Mouse (Mus musculus) hindbrain, embryonic 15.5 days (tissue): ENCODE data around the gene Gm609. TPM values are rescaled to one million over a fixed set of nuclear protein-coding genes. Genes with fewer than 3 reads are reported as not detected.
A peak's percentile ranks its signal among the peaks of the same experiment; 100 is the strongest.
"Not testable (repeated sequence)": the region's sequence is repeated elsewhere in the genome, so short reads cannot be mapped to it uniquely, and the experiment has no call there.

Source experiments
- ATAC-seq: fragments of 200-750 bp; cut with Nextera tagmentation; 2 replicates; pipeline ENCODE4 v1.8.0; 2017; ENCODE audit warnings: low read depth, moderate number of reproducible peaks, moderate TSS enrichment; ENCODE audit not compliant: low FRiP score
- H3K27ac ChIP-seq: fragments of 300-500 bp; sonication (generic); replicated peaks from 2 replicates; pipeline ENCODE4 v1.5.1; 2015; ENCODE audit warnings: mild to moderate bottlenecking, inconsistent platforms
- H3K27me3 ChIP-seq: fragments of 300-500 bp; sonication (generic); 2 replicates; pipeline ENCODE4 v1.6.1; 2015; ENCODE audit warnings: control low read depth, inconsistent platforms
- H3K36me3 ChIP-seq: fragments of 300-500 bp; sonication (generic); 2 replicates; pipeline ENCODE4 v1.6.1; 2015; ENCODE audit warnings: control low read depth, inconsistent platforms
- H3K4me1 ChIP-seq: fragments of 300-500 bp; sonication (generic); replicated peaks from 2 replicates; pipeline ENCODE4 v1.6.1; 2015; ENCODE audit warnings: control low read depth, inconsistent platforms
- H3K4me2 ChIP-seq: fragments of 300-500 bp; sonication (generic); 2 replicates; pipeline ENCODE4 v1.6.1; 2015; ENCODE audit warnings: moderate library complexity, mild to moderate bottlenecking, inconsistent platforms
- H3K4me3 ChIP-seq: fragments of 300-500 bp; sonication (generic); 2 replicates; pipeline ENCODE4 v1.5.1; 2015; ENCODE audit warnings: mild to moderate bottlenecking, inconsistent platforms
- H3K9ac ChIP-seq: fragments of 300-500 bp; sonication (generic); 2 replicates; pipeline ENCODE4 v1.6.1; 2015; ENCODE audit warnings: inconsistent platforms
- H3K9me3 ChIP-seq: fragments of 300-500 bp; sonication (generic); 2 replicates; pipeline ENCODE4 v1.6.1; 2016; ENCODE audit warnings: control low read depth, inconsistent platforms
- WGBS: fragments of 180-500 bp; shearing (Covaris S2); methylation state at CpG from one replicate; pipeline ENCODE4 v1.1.7; 2015; 5-methylcytosine and 5-hydroxymethylcytosine counted together
- polyA plus RNA-seq: library from polyadenylated mRNA; unstranded; fragments of >200 nt; fragmentation: Nextera tagmentation; extraction: Ambion mirVana; gene quantifications from 2 replicates; pipeline ENCODE4 v1.2.1, GENCODE M21; 2015

Gm609 gene
- polyA plus RNA-seq, 1 experiment from 2014 or later, result not detected

- no peak for ATAC-seq
- no peak overlapping the region for H3K4me3 ChIP-seq
These were observed 79.3 kb downstream of the Gm609 start for GRCm38 (mm10) chr16:45413497-45413896.

GRCm38 (mm10) chr16:45409064-45409446 is 83.7 kb downstream of the Gm609 start:
- Histone ChIP-seq H3K4me3 (peak overlapping the region; percentile 54), H3K27ac (peak overlapping the region; percentile 93), H3K9ac (peak overlapping the region; percentile 72), H3K4me1 (peaks cover 14% of the 10 kb centered on the region), H3K4me2 (peak overlapping the region; percentile 62)
- H3K27me3 ChIP-seq, H3K36me3 ChIP-seq, H3K9me3 ChIP-seq: not testable (repeated sequence)
- WGBS, result 25% methylated on average over 7 of the region's 7 CpGs
- peak; percentile 79 for ATAC-seq

More at GRCm38 (mm10) chr16:45413497-45413896, 79.3 kb downstream of the Gm609 start:
- H3K4me1 ChIP-seq, result no peaks in the 10 kb centered on the region
- no peak overlapping the region for H3K4me2 ChIP-seq
- no peak overlapping the region for H3K27ac ChIP-seq
- no peak overlapping the region for H3K9ac ChIP-seq
- no peaks in the 10 kb centered on the region for H3K9me3 ChIP-seq
- no peaks in the 10 kb centered on the region for H3K36me3 ChIP-seq
- no peaks in the 10 kb centered on the region for H3K27me3 ChIP-seq

GRCm38 (mm10) chr16:45408425-45409063 is 84.2 kb downstream of the Gm609 start, which contains the start of gene Cd200:
Gene Cd200, minus strand, starts transcription at chr16:45409053.
- peak within 1 kb of the TSS; percentile 62 for H3K4me2 ChIP-seq
- H3K9me3 ChIP-seq, result no peaks in the 10 kb centered on the region
- peaks cover 14% of the 10 kb centered on the region for H3K4me1 ChIP-seq
- 2% methylated on average over 28 of the region's 28 CpGs for WGBS
- H3K9ac ChIP-seq, result peak within 1 kb of the TSS; percentile 72
- H3K27ac ChIP-seq, result peak within 1 kb of the TSS; percentile 93
- no peaks in the 10 kb centered on the region for H3K27me3 ChIP-seq
- peak; percentile 98 for ATAC-seq
- no peaks in the 10 kb centered on the region for H3K36me3 ChIP-seq
- peak within 1 kb of the TSS; percentile 54 for H3K4me3 ChIP-seq

- Histone ChIP-seq H3K36me3 (no peaks in the 10 kb centered on the region), H3K4me1 (peaks cover 14% of the 10 kb centered on the region), H3K9ac (peak overlapping the region; percentile 72), H3K9me3 (no peaks in the 10 kb centered on the region), H3K4me2 (peak overlapping the region; percentile 62), H3K27me3 (no peaks in the 10 kb centered on the region), H3K27ac (peak overlapping the region; percentile 93), H3K4me3 (peak overlapping the region; percentile 54)
- no peak for ATAC-seq
- WGBS, result 23% methylated on average over 9 of the region's 9 CpGs
These were observed 84.9 kb downstream of the Gm609 start for GRCm38 (mm10) chr16:45407645-45408400.

- no peaks in the 10 kb centered on the region for H3K9me3 ChIP-seq
- peaks cover 14% of the 10 kb centered on the region for H3K4me1 ChIP-seq
- H3K4me3 ChIP-seq, result peak overlapping the region; percentile 54
- H3K36me3 ChIP-seq, result no peaks in the 10 kb centered on the region
- ATAC-seq, result no peak
- 74% methylated on average over 5 of the region's 5 CpGs for WGBS
- peak overlapping the region; percentile 72 for H3K9ac ChIP-seq
- H3K4me2 ChIP-seq, result peak overlapping the region; percentile 62
- H3K27ac ChIP-seq, result peak overlapping the region; percentile 93
- H3K27me3 ChIP-seq, result no peaks in the 10 kb centered on the region
These were observed 85.7 kb downstream of the Gm609 start for GRCm38 (mm10) chr16:45407091-45407490.

GRCm38 (mm10) chr16:45402951-45403350 is 89.8 kb downstream of the Gm609 start:
- 75% methylated on average over 2 of the region's 2 CpGs for WGBS
- Histone ChIP-seq H3K27ac (no peak overlapping the region), H3K9me3 (no peaks in the 10 kb centered on the region), H3K36me3 (no peaks in the 10 kb centered on the region), H3K4me3 (no peak overlapping the region), H3K4me1 (peaks cover 20% of the 10 kb centered on the region), H3K27me3 (no peaks in the 10 kb centered on the region), H3K4me2 (no peak overlapping the region), H3K9ac (no peak overlapping the region)
- no peak for ATAC-seq

GRCm38 (mm10) chr16:45402036-45402435 is 90.7 kb downstream of the Gm609 start:
- H3K27ac ChIP-seq, result no peak overlapping the region
- 100% methylated on average over 1 of the region's 1 CpGs for WGBS
- peaks cover 20% of the 10 kb centered on the region for H3K4me1 ChIP-seq
- no peak overlapping the region for H3K9ac ChIP-seq
- no peak for ATAC-seq
- no peak overlapping the region for H3K4me3 ChIP-seq
- H3K4me2 ChIP-seq, result no peak overlapping the region
- H3K27me3 ChIP-seq, result no peaks in the 10 kb centered on the region
- H3K36me3 ChIP-seq, result no peaks in the 10 kb centered on the region; the same call in 1 of the 2 replicates
- no peaks in the 10 kb centered on the region for H3K9me3 ChIP-seq

GRCm38 (mm10) chr16:45399947-45400555 is 92.7 kb downstream of the Gm609 start:
- peaks cover 6% of the 10 kb centered on the region; the same call in 1 of the 2 replicates for H3K4me1 ChIP-seq
- no peak for ATAC-seq

GRCm38 (mm10) chr16:45399411-45399810 is 93.4 kb downstream of the Gm609 start:
- Histone ChIP-seq H3K27me3 (no peaks in the 10 kb centered on the region), H3K4me1 (peaks cover 6% of the 10 kb centered on the region; the same call in 1 of the 2 replicates), H3K36me3 (peaks cover 25% of the 10 kb centered on the region), H3K27ac (no peak overlapping the region), H3K4me2 (no peak overlapping the region), H3K9me3 (no peaks in the 10 kb centered on the region), H3K4me3 (no peak overlapping the region), H3K9ac (no peak overlapping the region)
- 87% methylated on average over 3 of the region's 3 CpGs for WGBS
- ATAC-seq, result no peak

More at GRCm38 (mm10) chr16:45399947-45400555, 92.7 kb downstream of the Gm609 start:
- no peaks in the 10 kb centered on the region for H3K27me3 ChIP-seq
- no peak overlapping the region for H3K9ac ChIP-seq
- no peak overlapping the region for H3K4me3 ChIP-seq
- no peaks in the 10 kb centered on the region for H3K9me3 ChIP-seq
- H3K36me3 ChIP-seq, result peaks cover 18% of the 10 kb centered on the region
- no peak overlapping the region for H3K4me2 ChIP-seq
- 72% methylated on average over 9 of the region's 9 CpGs for WGBS
- no peak overlapping the region for H3K27ac ChIP-seq

- no peak overlapping the region for H3K4me2 ChIP-seq
- no peak for ATAC-seq
- H3K27me3 ChIP-seq, result no peaks in the 10 kb centered on the region
- H3K9me3 ChIP-seq, result no peaks in the 10 kb centered on the region
- H3K4me1 ChIP-seq, result peaks cover 6% of the 10 kb centered on the region; the same call in 1 of the 2 replicates
- H3K9ac ChIP-seq, result no peak overlapping the region
- H3K36me3 ChIP-seq, result peaks cover 43% of the 10 kb centered on the region
- WGBS, result 65% methylated on average over 2 of the region's 2 CpGs
- H3K27ac ChIP-seq, result no peak overlapping the region
- H3K4me3 ChIP-seq, result no peak overlapping the region
These were observed 95.3 kb downstream of the Gm609 start for GRCm38 (mm10) chr16:45397440-45397839.

GRCm38 (mm10) chr16:45392246-45392645 is 100.5 kb downstream of the Gm609 start:
- Histone ChIP-seq H3K9me3 (no peaks in the 10 kb centered on the region), H3K4me1 (no peaks in the 10 kb centered on the region), H3K9ac (no peak overlapping the region), H3K27me3 (no peaks in the 10 kb centered on the region), H3K36me3 (peaks cover 80% of the 10 kb centered on the region), H3K4me3 (no peak overlapping the region), H3K4me2 (no peak overlapping the region), H3K27ac (no peak overlapping the region)
- no peak for ATAC-seq
- 89% methylated on average over 6 of the region's 6 CpGs for WGBS

- no peaks in the 10 kb centered on the region for H3K4me1 ChIP-seq
- no peak overlapping the region for H3K4me3 ChIP-seq
- H3K27me3 ChIP-seq, result no peaks in the 10 kb centered on the region
- no peak overlapping the region for H3K27ac ChIP-seq
- H3K4me2 ChIP-seq, result no peak overlapping the region
- H3K36me3 ChIP-seq, result peaks cover 77% of the 10 kb centered on the region
- H3K9ac ChIP-seq, result no peak overlapping the region
- ATAC-seq, result no peak
- WGBS, result 94% methylated on average over 3 of the region's 3 CpGs
- no peaks in the 10 kb centered on the region for H3K9me3 ChIP-seq
These were observed 101.1 kb downstream of the Gm609 start for GRCm38 (mm10) chr16:45391680-45392079.
